Mouse (Mus musculus) lung, postnatal 4 days (tissue): ENCODE results near the gene Foxred1.

Source experiments
- DNase-seq, 2 experiments: peaks; one replicate each; pipeline ENCODE4 v3.0.0; 2021

Gene Foxred1

DNA sequence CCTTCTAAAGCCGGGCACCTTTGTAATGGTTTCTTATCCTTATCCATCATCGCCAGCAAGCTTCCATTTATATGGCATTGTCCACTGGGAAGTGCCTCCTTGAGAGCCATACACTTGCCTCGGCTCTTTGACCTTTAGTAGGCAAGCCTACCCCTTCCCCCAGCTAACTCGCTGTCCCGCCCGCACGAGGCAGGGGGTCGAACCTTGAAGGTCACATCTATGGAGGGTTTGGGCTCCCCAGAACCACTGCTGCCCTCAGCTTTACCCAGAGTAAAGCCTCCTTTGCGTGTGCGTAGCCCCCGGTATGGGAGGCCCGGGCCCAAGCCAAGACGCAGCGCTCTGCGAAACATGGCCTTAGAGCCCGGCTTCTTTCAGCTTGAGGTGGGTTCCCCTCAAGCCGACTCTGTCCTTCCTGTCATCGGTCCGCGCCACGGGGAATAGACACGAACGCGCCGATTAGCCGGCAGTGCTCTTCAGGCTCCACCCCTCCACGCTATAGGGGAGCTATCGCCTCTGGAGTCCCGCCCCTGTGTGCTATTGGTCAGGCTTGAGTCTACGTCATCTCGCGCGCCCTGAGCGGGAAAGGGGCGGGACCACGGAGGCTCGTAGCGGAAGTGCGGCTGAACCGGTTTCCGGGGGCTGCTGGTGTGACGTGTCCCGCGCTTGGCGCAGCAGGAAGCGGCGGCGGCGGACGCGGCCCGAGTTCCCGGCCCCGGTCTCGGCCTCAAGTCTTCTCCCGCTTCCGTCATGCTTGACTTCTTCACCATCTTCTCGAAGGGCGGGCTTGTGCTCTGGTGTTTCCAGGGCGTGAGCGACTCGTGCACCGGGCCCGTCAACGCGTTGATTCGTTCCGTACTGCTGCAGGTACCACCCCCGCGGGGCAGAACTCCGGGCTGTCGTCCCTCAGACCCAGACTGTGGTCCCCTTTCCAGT lies at the start of gene Foxred1:
Gene Foxred1 (minus strand): TSS at position 514 of the 933 bp plus-strand sequence.
- DNase-seq, result peak; percentile 99

GRCm38 (mm10) chr9:35257365-35257764 lies 46.5 kb upstream of the Foxred1 start:
- DNase-seq, result no peak

GRCm38 (mm10) chr9:35249476-35249875 lies 38.6 kb upstream of the Foxred1 start:
- DNase-seq, result no peak

DNA sequence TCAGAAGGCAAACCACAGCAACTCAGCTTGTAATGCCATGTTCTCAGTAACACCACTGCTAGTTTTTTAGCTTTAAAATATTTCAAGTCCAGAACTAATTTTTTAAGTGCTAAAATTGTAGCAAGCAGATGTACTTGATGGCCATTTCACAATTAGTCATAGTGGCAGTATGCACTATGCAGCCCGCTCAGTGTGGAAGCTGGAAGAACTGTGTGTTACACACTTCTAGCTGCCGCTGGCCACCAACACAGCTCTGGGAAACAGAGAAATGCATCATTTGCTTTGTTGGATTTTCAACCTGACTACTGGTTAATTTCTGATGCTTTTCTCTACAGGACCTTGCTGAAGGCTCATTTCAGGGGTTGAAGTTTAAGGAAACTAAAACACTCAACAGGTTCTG lies 36.5 kb upstream of the Foxred1 start:
- no peak for DNase-seq

GRCm38 (mm10) chr9:35239734-35240133 lies 28.9 kb upstream of the Foxred1 start:
- DNase-seq, result no peak

GRCm38 (mm10) chr9:35238915-35239571 lies 28.2 kb upstream of the Foxred1 start:
- peak in 1 of 2 experiments; percentile 14 for DNase-seq

DNA sequence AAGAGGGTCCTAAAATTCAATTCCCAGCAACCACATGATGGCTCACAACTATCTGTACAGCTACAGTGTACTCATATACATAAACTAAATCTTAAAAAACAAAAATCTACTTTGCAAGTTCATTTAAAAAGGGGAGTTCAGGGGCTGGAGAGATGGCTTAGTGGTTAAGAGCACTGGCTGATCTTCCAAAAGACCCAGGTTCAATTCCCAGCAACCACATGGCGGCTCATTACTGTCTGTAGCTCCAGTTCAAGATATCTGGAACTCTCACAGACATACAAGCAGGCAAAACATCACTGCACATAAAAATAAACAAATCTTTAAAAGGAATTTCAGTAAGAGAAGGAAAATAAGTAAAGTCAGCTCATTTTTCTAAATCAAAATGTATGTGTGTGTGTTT lies 27.5 kb upstream of the Foxred1 start:
- no peak for DNase-seq

DNA sequence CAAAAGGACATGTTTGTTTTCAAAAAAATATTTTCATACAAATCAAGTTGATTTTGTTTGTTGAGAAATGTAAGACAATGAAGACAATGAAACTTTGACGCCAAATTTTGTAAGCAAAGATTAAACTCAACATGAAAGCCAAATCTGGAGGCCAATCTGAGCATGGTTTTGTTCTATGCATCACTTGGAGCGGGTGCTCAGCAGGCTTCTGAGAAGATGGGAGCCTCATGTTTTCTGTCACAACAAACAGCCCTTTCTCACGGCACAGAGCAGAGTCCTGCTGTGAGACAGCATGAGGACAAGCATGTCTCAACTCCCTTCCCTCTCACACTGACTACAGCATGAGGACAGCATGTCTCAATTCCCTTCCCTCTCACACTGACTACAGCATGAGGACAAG lies 25.1 kb upstream of the Foxred1 start:
- no peak for DNase-seq

DNA sequence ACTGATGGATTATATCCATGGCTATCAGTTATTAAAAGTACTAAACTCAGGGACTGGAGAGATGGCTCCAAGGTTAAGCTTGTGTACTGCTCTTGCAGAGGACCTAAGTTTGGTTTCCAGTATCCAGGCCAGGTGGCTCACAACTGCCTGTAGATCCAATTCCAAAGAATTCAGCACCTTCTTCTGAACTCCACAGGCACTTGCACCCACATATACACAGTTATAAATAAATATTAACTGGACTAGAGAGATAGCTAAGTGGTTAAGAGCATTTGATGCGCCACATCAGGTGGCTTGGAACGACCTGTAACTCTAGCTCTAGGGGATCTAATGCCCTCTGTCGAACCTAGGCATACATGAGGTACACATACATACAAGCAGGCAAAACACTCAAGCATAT lies 17.8 kb upstream of the Foxred1 start:
- DNase-seq, result no peak

GRCm38 (mm10) chr9:35223466-35223865 lies 12.6 kb upstream of the Foxred1 start:
- DNase-seq, result no peak

DNA sequence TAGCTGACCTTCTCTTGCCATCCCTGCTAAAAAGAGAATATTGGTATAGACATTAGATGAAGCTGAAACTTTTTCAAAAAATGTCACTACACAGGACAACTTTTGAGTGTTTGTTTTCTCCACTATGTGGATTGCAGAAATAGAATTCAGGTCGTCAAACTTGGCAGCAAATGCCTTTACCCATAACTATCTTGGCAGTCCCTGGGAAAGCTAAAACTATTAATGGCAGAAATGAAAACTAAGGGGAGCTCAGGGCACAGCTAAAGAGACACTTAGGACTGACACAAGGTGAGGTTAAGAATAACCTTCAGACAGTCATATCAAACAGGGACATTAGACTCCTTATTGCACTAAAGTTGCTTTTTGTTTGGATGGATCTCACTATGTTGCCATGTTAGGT lies 7.1 kb upstream of the Foxred1 start:
- DNase-seq, result no peak

GRCm38 (mm10) chr9:35211573-35212511 lies 987 bp upstream of the Foxred1 start:
- DNase-seq, result no peak

GRCm38 (mm10) chr9:35204421-35204820 lies 6.4 kb downstream of the Foxred1 start:
- DNase-seq, result no peak

GRCm38 (mm10) chr9:35203536-35203935 lies 7.3 kb downstream of the Foxred1 start:
- DNase-seq, result no peak

GRCm38 (mm10) chr9:35200529-35201060 lies 10.3 kb downstream of the Foxred1 start:
- no peak for DNase-seq

- DNase-seq, result peak; percentile 94 to 96
Measured at GRCm38 (mm10) chr9:35199772-35200471, 10.9 kb downstream of the Foxred1 start, which contains the start of the genes Srpr and Tirap. Gene Srpr (plus strand): TSS chr9:35200175. Gene Tirap (minus strand): TSS chr9:35200291.

- DNase-seq, result no peak
Measured at GRCm38 (mm10) chr9:35198945-35199771, 11.7 kb downstream of the Foxred1 start.

GRCm38 (mm10) chr9:35198351-35198750 lies 12.5 kb downstream of the Foxred1 start:
- DNase-seq, result no peak

DNA sequence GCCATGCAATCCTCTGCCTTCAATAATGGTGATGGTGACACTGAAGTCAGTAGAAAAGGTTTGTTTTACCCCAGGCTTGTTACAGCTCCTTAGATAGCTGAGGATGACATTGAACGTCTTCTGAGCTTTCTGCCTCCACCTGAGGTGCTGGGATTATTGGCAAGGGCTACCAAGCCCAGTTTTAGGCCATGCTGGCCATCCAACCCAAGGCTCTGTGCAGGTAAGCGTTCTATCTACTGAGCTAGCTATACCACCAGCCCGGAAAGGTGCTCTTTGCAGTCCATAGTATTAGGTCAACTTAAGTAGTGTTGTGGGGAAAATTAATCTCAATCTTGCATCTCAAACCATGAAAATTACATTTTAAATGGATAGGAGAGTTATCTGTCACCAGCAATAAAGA lies 13.2 kb downstream of the Foxred1 start:
- no peak for DNase-seq

DNA sequence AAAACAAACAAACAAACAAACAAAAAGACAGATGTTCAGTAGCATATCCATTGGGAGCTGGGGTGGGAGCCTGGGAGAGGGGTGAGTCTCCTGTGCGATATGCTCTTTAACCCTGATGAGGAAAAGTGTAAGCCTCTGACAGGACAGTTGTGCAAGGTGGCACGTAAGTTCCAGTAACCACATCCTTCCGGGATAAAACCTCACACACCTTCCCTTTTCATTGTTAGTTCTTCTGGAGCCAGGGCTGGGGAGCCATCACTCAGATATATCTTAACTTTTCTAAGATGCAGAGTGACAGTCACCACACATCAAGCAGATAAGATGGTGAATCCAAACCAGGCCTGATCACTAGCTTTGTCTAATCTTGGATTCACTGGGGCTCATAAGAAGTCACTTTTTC lies 16.8 kb downstream of the Foxred1 start:
- no peak for DNase-seq

GRCm38 (mm10) chr9:35192983-35193542 lies 17.8 kb downstream of the Foxred1 start:
- no peak for DNase-seq
